Mouse (Mus musculus): ENCODE results near the gene Sec22b. TPM values are rescaled to one million over a fixed set of nuclear protein-coding genes. Genes with fewer than 3 reads are reported as not detected.

The Sec22b gene
- polyA plus RNA-seq, 1 experiment from 2014 or later, result 187 TPM

DNA sequence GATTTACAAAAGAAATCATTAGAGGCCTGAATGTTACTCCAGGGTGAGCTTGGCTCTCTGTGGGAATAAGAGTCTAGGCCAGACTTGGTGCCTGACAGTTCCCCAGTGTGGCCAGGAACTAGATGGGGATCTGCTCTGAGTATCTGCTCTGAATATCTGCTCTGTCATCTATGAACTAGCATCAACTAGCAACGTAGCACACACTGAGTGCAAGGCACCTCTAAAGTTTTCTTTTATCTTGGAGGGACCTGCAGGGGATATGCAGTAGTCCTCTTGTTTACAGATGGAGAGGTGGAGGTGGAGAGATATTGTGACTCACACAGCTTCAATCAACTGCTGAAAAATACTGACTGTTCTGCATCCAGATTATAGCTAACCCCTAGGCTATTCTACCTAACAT lies 68.0 kb downstream of the Sec22b start:
- no peaks in the 10 kb centered on the region for H3K36me3 ChIP-seq (ENCODE audit: control insufficient read depth, insufficient read depth, low read length)
- DNase-seq (ENCODE audit: low spot score) (no peak), ATAC-seq (ENCODE audit: low read depth) (no peak)
- no peaks in the 10 kb centered on the region for H3K9me3 ChIP-seq (ENCODE audit: control insufficient read depth, low read length)
- H3K27me3 ChIP-seq (replicated peaks; ENCODE audit: control insufficient read depth, insufficient read depth, low read length), result no peaks in the 10 kb centered on the region
- H3K27ac ChIP-seq (replicated peaks; ENCODE audit: low read depth, low read length), result no peak overlapping the region
- no peak overlapping the region for H3K4me3 ChIP-seq (ENCODE audit: low read depth, low read length)
- H3K4me1 ChIP-seq (ENCODE audit: control insufficient read depth, insufficient read depth, low read length), result peaks cover 9% of the 10 kb centered on the region
- 56% methylated on average over 1 of the region's 1 CpGs for WGBS
- H3K9ac ChIP-seq (ENCODE audit: low read depth, low read length), result no peak overlapping the region
- no peak overlapping the region for H3K4me2 ChIP-seq (ENCODE audit: low read depth, low read length)

DNA sequence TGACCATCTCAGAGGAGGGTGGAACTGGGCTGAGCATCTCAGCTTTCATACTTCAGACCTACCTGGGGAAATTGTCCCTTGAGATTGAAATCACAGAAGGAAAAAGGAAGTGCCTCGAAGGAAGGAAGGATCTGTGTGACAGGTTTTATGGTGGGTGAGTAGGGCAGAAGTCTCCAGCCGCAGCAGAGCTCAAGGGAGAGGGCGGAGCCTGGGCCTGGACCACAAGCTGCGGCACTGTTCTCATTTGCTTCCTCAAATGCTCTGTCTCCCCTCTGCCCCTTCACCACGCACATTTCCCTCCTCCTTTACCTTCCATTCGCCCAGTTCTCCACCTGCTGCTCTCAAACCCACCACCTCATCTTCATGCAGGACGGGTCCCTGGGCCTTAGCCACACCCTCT lies 70.1 kb downstream of the Sec22b start:
- H3K4me1 ChIP-seq (ENCODE audit: control insufficient read depth, insufficient read depth, low read length), result peaks cover 9% of the 10 kb centered on the region; the same call in 1 of the 2 replicates
- H3K9ac ChIP-seq (ENCODE audit: low read depth, low read length), result no peak overlapping the region
- H3K4me2 ChIP-seq (ENCODE audit: low read depth, low read length), result no peak overlapping the region
- H3K27me3 ChIP-seq (replicated peaks; ENCODE audit: control insufficient read depth, insufficient read depth, low read length), result no peaks in the 10 kb centered on the region
- no peak for ATAC-seq (ENCODE audit: low read depth)
- 29% methylated on average over 7 of the region's 7 CpGs for WGBS
- H3K4me3 ChIP-seq (ENCODE audit: low read depth, low read length), result no peak overlapping the region
- no peak for DNase-seq (ENCODE audit: low spot score)
- H3K27ac ChIP-seq (replicated peaks; ENCODE audit: low read depth, low read length), result no peak overlapping the region
- H3K9me3 ChIP-seq (ENCODE audit: control insufficient read depth, low read length), result no peaks in the 10 kb centered on the region
- no peaks in the 10 kb centered on the region for H3K36me3 ChIP-seq (ENCODE audit: control insufficient read depth, insufficient read depth, low read length)

DNA sequence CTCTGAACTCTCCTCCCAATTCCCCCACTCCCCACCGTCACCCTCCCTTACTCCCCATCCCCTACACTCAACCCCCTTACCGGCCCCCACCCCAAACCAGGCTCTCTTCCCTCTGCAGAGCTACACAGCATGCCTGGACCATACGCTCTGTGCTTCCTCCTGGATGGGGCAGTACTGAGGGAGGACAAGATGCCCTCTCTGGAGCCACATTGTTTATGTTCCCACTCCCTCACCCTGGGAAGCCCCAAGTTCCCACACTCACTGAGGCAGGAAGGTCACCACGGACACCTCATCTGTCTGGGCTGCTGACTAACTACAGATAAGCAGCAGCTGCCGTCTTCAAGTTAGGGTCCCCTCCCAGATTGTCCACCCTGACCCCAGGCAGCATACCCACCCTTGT lies 71.2 kb downstream of the Sec22b start:
- DNase-seq (ENCODE audit: low spot score) (no peak), ATAC-seq (ENCODE audit: low read depth) (no peak)
- Histone ChIP-seq H3K36me3 (ENCODE audit: control insufficient read depth, insufficient read depth, low read length) (no peaks in the 10 kb centered on the region), H3K9me3 (ENCODE audit: control insufficient read depth, low read length) (no peaks in the 10 kb centered on the region), H3K4me1 (ENCODE audit: control insufficient read depth, insufficient read depth, low read length) (peaks cover 9% of the 10 kb centered on the region; the same call in 1 of the 2 replicates), H3K4me2 (ENCODE audit: low read depth, low read length) (no peak overlapping the region), H3K27ac (replicated peaks; ENCODE audit: low read depth, low read length) (no peak overlapping the region), H3K27me3 (replicated peaks; ENCODE audit: control insufficient read depth, insufficient read depth, low read length) (no peaks in the 10 kb centered on the region), H3K9ac (ENCODE audit: low read depth, low read length) (no peak overlapping the region), H3K4me3 (ENCODE audit: low read depth, low read length) (no peak overlapping the region)
- 62% methylated on average over 4 of the region's 5 CpGs for WGBS

- H3K9ac ChIP-seq (ENCODE audit: low read depth, low read length), result no peak overlapping the region
- no peak overlapping the region for H3K4me2 ChIP-seq (ENCODE audit: low read depth, low read length)
- H3K4me3 ChIP-seq (ENCODE audit: low read depth, low read length), result no peak overlapping the region
- peaks cover 9% of the 10 kb centered on the region; the same call in 1 of the 2 replicates for H3K4me1 ChIP-seq (ENCODE audit: control insufficient read depth, insufficient read depth, low read length)
- DNase-seq (ENCODE audit: low spot score), result no peak
- WGBS, result 46% methylated on average over 4 of the region's 4 CpGs
- no peak overlapping the region for H3K27ac ChIP-seq (replicated peaks; ENCODE audit: low read depth, low read length)
- no peaks in the 10 kb centered on the region for H3K36me3 ChIP-seq (ENCODE audit: control insufficient read depth, insufficient read depth, low read length)
- H3K9me3 ChIP-seq (ENCODE audit: control insufficient read depth, low read length), result no peaks in the 10 kb centered on the region
- ATAC-seq (ENCODE audit: low read depth), result no peak
- H3K27me3 ChIP-seq (replicated peaks; ENCODE audit: control insufficient read depth, insufficient read depth, low read length), result no peaks in the 10 kb centered on the region
These were observed 71.7 kb downstream of the Sec22b start for GRCm38 (mm10) chr3:97972707-97973106.

Other genes with a start within 250 kb of the Sec22b start
- 9.9 and 10.5 TPM in 2 replicates for gene Prkab2, start 243.0 kb upstream of the Sec22b start, polyA plus RNA-seq (2014; fragmentation: Nextera tagmentation; extraction: Ambion mirVana)
- gene Gm17651, start 226.5 kb upstream of the Sec22b start, polyA plus RNA-seq (2014; fragmentation: Nextera tagmentation; extraction: Ambion mirVana), result not detected in 2 replicates
- gene Pde4dip, start 12.5 kb upstream of the Sec22b start, polyA plus RNA-seq (2014; fragmentation: Nextera tagmentation; extraction: Ambion mirVana), result 48.5 and 64.6 TPM in 2 replicates
- 35.6 and 39.3 TPM in 2 replicates for gene Notch2, start 112.3 kb downstream of the Sec22b start, polyA plus RNA-seq (2014; fragmentation: Nextera tagmentation; extraction: Ambion mirVana)

Measured in embryonic facial prominence, embryonic 14.5 days (tissue).